Comparison of ENCODE assay signal across 26 mouse cellular contexts in genomic region chr19:55382745-55383144, GRCm38 (mm10).
DNase-seq lines count a peak whose midpoint lies in the region; ATAC-seq and TF ChIP-seq lines count a peak whose summit lies in the region.
"Had no signal": no experiment of that assay in that cellular context is flagged by ENCODE, and none has a peak within 500 bp of the region (broad histone marks: within the 10 kb centered on the region; RNA-seq: fewer than 3 reads in every experiment).

No protein-coding gene starts in this region.

- no peak for DNase-seq in frontal cortex, postnatal 14 days (ENCODE audit: low spot score in 2 of 2)
- no peak for DNase-seq in gastrocnemius, postnatal 4 days (ENCODE audit: low spot score in 2 of 2)
- no peak for DNase-seq in gastrocnemius, adult 18-20 months (ENCODE audit: low spot score)
- no peak for DNase-seq in layer of hippocampus, adult 9-11 months
- DNase-seq: adrenal gland, adult 2 months; adrenal gland, postnatal 14 days; cerebellum, adult 11-12 months; cerebellum, adult 8-10 months; cerebellum, postnatal 10 days; cerebellum, postnatal 36 days; embryo, embryonic 11 days; gastrocnemius, postnatal 10 days; gastrocnemius, postnatal 36 days had no signal

- TF ChIP-seq POLR2A in bone marrow macrophage, adult 2 months (IDR thresholded peaks at IDR 0.05; ENCODE audit: borderline replicate concordance, low read depth, low read length): no peak

- no peak for TF ChIP-seq CTCF in bone marrow macrophage, adult 2 months (IDR thresholded peaks at IDR 0.05; ENCODE audit: low read depth, low read length)

- H3K9ac ChIP-seq in midbrain, embryonic 12.5 days (replicated peaks): no peak overlapping the region
- no peak overlapping the region for H3K9ac ChIP-seq in midbrain, embryonic 16.5 days (ENCODE audit: low read depth, low read length)
- H3K9ac ChIP-seq: embryonic facial prominence, embryonic 13.5 days; forebrain, embryonic 13.5 days; hindbrain, embryonic 12.5 days had no signal

- peaks cover 14% of the 10 kb centered on the region for H3K4me1 ChIP-seq in bone marrow macrophage, adult 2 months (ENCODE audit: control insufficient read depth, insufficient read depth, low read length)
- peaks cover 22% of the 10 kb centered on the region for H3K4me1 ChIP-seq in midbrain, embryonic 12.5 days
- H3K4me1 ChIP-seq in midbrain, embryonic 16.5 days (ENCODE audit: control insufficient read depth, insufficient read depth, low read length): peaks cover 15% of the 10 kb centered on the region

- 70% methylated on average over 7 of the region's 7 CpGs for WGBS in midbrain, embryonic 12.5 days
- WGBS in midbrain, embryonic 16.5 days: 56% methylated on average over 7 of the region's 7 CpGs

- H3K27ac ChIP-seq in bone marrow macrophage, adult 2 months (ENCODE audit: insufficient read depth, low read depth, low read length): peak overlapping the region; percentile 31; the same call in 1 of the 2 replicates
- H3K27ac ChIP-seq in midbrain, embryonic 12.5 days (replicated peaks): peak overlapping the region; percentile 81
- peak overlapping the region; percentile 53; the same call in 1 of the 2 replicates for H3K27ac ChIP-seq in midbrain, embryonic 16.5 days (ENCODE audit: low read length)
- H3K27ac ChIP-seq: embryonic facial prominence, embryonic 10.5 days; embryonic facial prominence, embryonic 13.5 days; forebrain, embryonic 13.5 days; hindbrain, embryonic 12.5 days had no signal

- no peaks in the 10 kb centered on the region for H3K9me3 ChIP-seq in midbrain, embryonic 12.5 days
- H3K9me3 ChIP-seq in midbrain, embryonic 16.5 days (replicated peaks; ENCODE audit: control insufficient read depth, low read length, poor library complexity, severe bottlenecking): no peaks in the 10 kb centered on the region
- H3K9me3 ChIP-seq: embryonic facial prominence, embryonic 10.5 days; embryonic facial prominence, embryonic 13.5 days; forebrain, embryonic 13.5 days; hindbrain, embryonic 12.5 days had no signal

- H3K4me2 ChIP-seq in midbrain, embryonic 12.5 days (replicated peaks): no peak overlapping the region; the same call in 1 of the 2 replicates
- no peak overlapping the region for H3K4me2 ChIP-seq in midbrain, embryonic 16.5 days (ENCODE audit: low read length)
- H3K4me2 ChIP-seq: embryonic facial prominence, embryonic 13.5 days; forebrain, embryonic 13.5 days; heart, embryonic 11.5 days; hindbrain, embryonic 12.5 days had no signal

- H3K27me3 ChIP-seq in midbrain, embryonic 12.5 days: no peaks in the 10 kb centered on the region
- no peaks in the 10 kb centered on the region for H3K27me3 ChIP-seq in midbrain, embryonic 16.5 days (ENCODE audit: control insufficient read depth, insufficient read depth, low read depth, low read length)
- H3K27me3 ChIP-seq: embryonic facial prominence, embryonic 13.5 days; hindbrain, embryonic 12.5 days had no signal

- H3K4me3 ChIP-seq in bone marrow macrophage, adult 2 months (ENCODE audit: insufficient read depth, low read length): no peak overlapping the region
- H3K4me3 ChIP-seq in midbrain, embryonic 12.5 days: no peak overlapping the region
- no peak overlapping the region for H3K4me3 ChIP-seq in midbrain, embryonic 16.5 days (ENCODE audit: low read depth, low read length)
- H3K4me3 ChIP-seq: embryonic facial prominence, embryonic 10.5 days; embryonic facial prominence, embryonic 13.5 days; erythroblast, embryonic 14.5 days; forebrain, embryonic 13.5 days; hindbrain, embryonic 12.5 days had no signal

- ATAC-seq in frontal cortex, adult (ENCODE audit: low TSS enrichment): peak; percentile 34; the same call in 1 of the 2 replicates
- ATAC-seq in midbrain, embryonic 12.5 days (ENCODE audit: low FRiP score, low read depth): no peak
- ATAC-seq in midbrain, embryonic 16.5 days: no peak
- ATAC-seq: forebrain, embryonic 13.5 days; forebrain, embryonic 16.5 days; hindbrain, embryonic 16.5 days; inflammation-experienced regulatory T-cells, adult 6 months had no signal

- H3K36me3 ChIP-seq in midbrain, embryonic 12.5 days: no peaks in the 10 kb centered on the region
- H3K36me3 ChIP-seq in midbrain, embryonic 16.5 days (ENCODE audit: control insufficient read depth, insufficient read depth, low read length): no peaks in the 10 kb centered on the region
- H3K36me3 ChIP-seq: embryonic facial prominence, embryonic 10.5 days; embryonic facial prominence, embryonic 13.5 days; hindbrain, embryonic 12.5 days had no signal

Comparison
In these comparisons a context has a peak if more than half of its experiments do, and no peak if none do; other contexts are left out.
1. H3K27ac ChIP-seq: peak in every context shown above with its lines; median percentile 81 in midbrain, embryonic 12.5 days; 53 in midbrain, embryonic 16.5 days; 31 in bone marrow macrophage, adult 2 months.